Mouse (Mus musculus) stomach, embryonic 14.5 days (tissue): ENCODE measurements around the gene Foxk1. TPM values are rescaled to one million over a fixed set of nuclear protein-coding genes. Genes with fewer than 3 reads are reported as not detected.

Experiments
- ATAC-seq: fragments of 200-750 bp; cut with Nextera tagmentation; 2 replicates; pipeline ENCODE4 v1.8.0; 2017; ENCODE audit warnings: low read depth, moderate TSS enrichment; ENCODE audit not compliant: insufficient number of reproducible peaks, insufficient read depth, low FRiP score
- H3K27ac ChIP-seq: fragments of 300-500 bp; sonication (generic); 2 replicates; pipeline ENCODE4 v1.5.1; 2014; ENCODE audit warnings: mild to moderate bottlenecking, low read length, moderate library complexity, mixed read lengths
- H3K27me3 ChIP-seq: fragments of 300-500 bp; sonication (generic); 2 replicates; pipeline ENCODE4 v1.6.1; 2014; ENCODE audit warnings: low read length, control low read depth, mixed read lengths; ENCODE audit not compliant: control insufficient read depth, insufficient read depth
- H3K36me3 ChIP-seq: fragments of 300-500 bp; sonication (generic); 2 replicates; pipeline ENCODE4 v1.6.1; 2014; ENCODE audit warnings: mild to moderate bottlenecking, control low read depth, low read length, moderate library complexity, mixed read lengths; ENCODE audit not compliant: control insufficient read depth, insufficient read depth
- H3K4me1 ChIP-seq: fragments of 300-500 bp; sonication (generic); 2 replicates; pipeline ENCODE4 v1.6.1; 2014; ENCODE audit warnings: low read length, control low read depth, mixed read lengths; ENCODE audit not compliant: control insufficient read depth, insufficient read depth
- H3K4me2 ChIP-seq: fragments of 300-500 bp; sonication (generic); replicated peaks from 2 replicates; pipeline ENCODE4 v1.6.1; 2014; ENCODE audit warnings: low read depth, low read length, control low read depth
- H3K4me3 ChIP-seq: fragments of 300-500 bp; sonication (generic); 2 replicates; pipeline ENCODE4 v1.5.1; 2014; ENCODE audit warnings: low read depth, low read length, control low read depth
- H3K9ac ChIP-seq: fragments of 300-500 bp; sonication (generic); replicated peaks from 2 replicates; pipeline ENCODE4 v1.6.1; 2014; ENCODE audit warnings: low read depth, mild to moderate bottlenecking, control low read depth, low read length, moderate library complexity, mixed read lengths
- H3K9me3 ChIP-seq: fragments of 300-500 bp; sonication (generic); 2 replicates; pipeline ENCODE4 v1.6.1; 2016; ENCODE audit warnings: low read depth, low read length, control low read depth; ENCODE audit not compliant: control insufficient read depth
- WGBS: fragments of 180-500 bp; shearing (Covaris S2); extraction: QIAGEN DNeasy Blood & Tissue Kit; methylation state at CpG from one replicate; pipeline ENCODE4 v1.1.7; 2014; 5-methylcytosine and 5-hydroxymethylcytosine counted together
- polyA plus RNA-seq: library from polyadenylated mRNA; unstranded; fragments of >200 nt; fragmentation: Nextera tagmentation; extraction: Ambion mirVana; gene quantifications from 2 replicates; pipeline ENCODE4 v1.2.1, GENCODE M21; 2014

Gene Foxk1
- polyA plus RNA-seq, 1 experiment from 2014 or later = 3.9 TPM

DNA sequence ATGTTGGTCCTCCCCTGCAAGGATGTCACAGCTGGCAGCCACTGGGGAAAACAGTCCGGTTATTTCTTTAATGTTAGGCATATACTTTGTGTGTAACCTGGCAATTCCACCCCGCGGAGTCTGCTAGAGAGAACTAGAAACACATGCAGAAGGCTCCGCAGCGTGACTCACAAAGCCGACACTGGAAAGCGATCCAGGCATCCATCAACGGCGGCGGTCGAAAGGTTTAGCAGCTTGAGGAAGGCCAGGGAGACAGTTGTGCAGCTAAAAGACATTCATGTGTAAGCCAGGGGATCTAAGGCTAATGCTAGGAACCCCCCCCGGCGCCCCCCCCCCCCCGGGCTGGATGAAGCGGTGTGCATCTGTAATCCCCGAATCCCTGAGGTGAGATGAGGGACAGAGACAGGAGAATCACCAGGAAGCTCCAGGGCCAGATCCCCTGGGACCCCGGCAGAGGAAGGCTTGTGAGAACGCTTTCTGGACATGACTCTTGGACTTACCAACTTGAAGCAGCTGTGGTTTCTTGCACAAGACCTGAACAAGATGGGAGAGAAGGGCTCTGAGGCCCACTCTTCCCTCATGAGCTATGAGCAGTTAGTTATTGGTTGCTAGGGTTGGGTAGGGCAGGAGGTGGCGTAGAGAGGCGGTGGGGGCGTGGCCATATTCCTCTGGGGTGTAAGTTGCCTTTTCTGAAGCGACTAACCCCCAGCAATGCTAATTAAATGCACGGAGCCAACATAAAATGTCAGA is 16.2 kb upstream of the Foxk1 start:
- H3K4me3 ChIP-seq = no peak overlapping the region
- peak; percentile 33; the same call in 1 of the 2 replicates for ATAC-seq
- H3K4me1 ChIP-seq = peaks cover 33% of the 10 kb centered on the region
- H3K9me3 ChIP-seq = no peaks in the 10 kb centered on the region
- 0 out of 2 replicates have a peak overlapping the region, but pooled peaks have one; percentile 6 for H3K4me2 ChIP-seq
- peak overlapping the region; percentile 83; the same call in 1 of the 2 replicates for H3K27ac ChIP-seq
- H3K36me3 ChIP-seq = no peaks in the 10 kb centered on the region
- no peaks in the 10 kb centered on the region for H3K27me3 ChIP-seq
- WGBS = 31% methylated on average over 23 of the region's 23 CpGs
- H3K9ac ChIP-seq = no peak overlapping the region

DNA sequence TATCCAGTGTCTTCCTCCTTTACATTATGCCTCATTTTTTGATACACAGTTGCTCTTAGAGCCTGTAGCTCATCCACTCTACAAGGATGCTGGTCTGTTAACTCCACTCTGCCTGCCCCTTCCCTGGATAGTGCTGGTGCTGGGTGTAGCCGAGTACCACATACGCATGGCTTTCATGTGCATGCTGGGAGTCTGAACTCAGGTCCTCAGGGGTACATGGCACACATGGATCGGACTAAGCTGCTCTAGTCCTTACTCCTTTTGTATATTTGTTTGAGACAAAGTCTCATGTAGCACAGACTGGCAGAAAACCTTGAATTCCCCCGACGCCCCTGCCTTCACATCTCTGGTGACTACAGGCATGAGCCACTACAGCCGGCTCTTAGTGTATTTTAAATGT is 15.0 kb upstream of the Foxk1 start:
- Histone ChIP-seq H3K36me3 (no peaks in the 10 kb centered on the region), H3K27me3 (no peaks in the 10 kb centered on the region), H3K4me1 (peaks cover 33% of the 10 kb centered on the region), H3K9ac (no peak overlapping the region), H3K4me3 (no peak overlapping the region), H3K9me3 (no peaks in the 10 kb centered on the region), H3K27ac (peak overlapping the region; percentile 77), H3K4me2 (no peak overlapping the region)
- no peak for ATAC-seq
- 59% methylated on average over 6 of the region's 6 CpGs for WGBS

DNA sequence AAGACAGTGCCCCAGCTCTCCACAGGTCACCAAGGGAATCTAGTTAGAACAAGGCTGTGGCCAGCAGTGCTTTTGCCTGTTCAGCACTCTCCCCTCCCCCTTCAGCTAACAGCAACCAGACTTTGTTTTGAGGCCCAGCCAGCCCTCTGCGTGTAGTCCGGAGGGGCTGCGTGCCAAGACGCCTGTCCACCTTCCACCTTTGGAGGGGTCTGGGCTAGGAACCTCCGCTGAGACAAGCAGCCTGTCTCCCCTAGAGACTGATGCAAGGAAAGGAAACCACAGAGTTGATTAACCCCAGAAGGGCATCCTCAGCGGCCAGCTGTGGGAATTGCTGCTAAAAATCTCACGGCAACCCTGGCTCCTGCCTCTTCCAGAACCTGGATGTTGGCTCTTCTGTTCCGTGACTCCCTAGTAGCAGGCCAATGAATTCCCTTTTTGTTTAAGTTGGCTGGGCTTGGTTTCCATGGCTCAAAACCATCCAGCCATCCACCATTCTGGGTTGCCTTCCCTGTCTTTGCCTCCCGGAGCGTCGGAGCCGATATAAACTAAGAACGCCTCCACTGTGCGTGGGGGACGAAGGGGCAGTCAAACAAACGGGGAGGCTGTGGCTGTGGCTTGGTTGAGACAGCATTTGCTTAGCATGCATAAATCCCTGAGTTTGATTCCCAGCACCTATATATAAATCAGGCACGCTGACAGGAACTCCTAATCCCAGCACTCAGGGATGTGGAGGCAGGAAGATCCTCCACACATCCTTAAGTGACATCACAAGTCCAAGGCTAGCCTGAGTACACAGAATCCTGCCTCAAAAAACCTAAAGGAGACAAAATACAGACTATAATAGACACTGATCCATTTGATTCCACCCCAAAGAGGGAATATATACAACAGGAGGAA is 14.3 kb upstream of the Foxk1 start:
- peaks cover 33% of the 10 kb centered on the region for H3K4me1 ChIP-seq
- peak; percentile 68; the same call in 1 of the 2 replicates for ATAC-seq
- no peaks in the 10 kb centered on the region for H3K36me3 ChIP-seq
- H3K27me3 ChIP-seq = no peaks in the 10 kb centered on the region
- no peak overlapping the region; the same call in 1 of the 2 replicates for H3K4me2 ChIP-seq
- no peaks in the 10 kb centered on the region for H3K9me3 ChIP-seq
- H3K27ac ChIP-seq = peak overlapping the region; percentile 77
- H3K4me3 ChIP-seq = no peak overlapping the region
- no peak overlapping the region for H3K9ac ChIP-seq
- 37% methylated on average over 17 of the region's 17 CpGs for WGBS

DNA sequence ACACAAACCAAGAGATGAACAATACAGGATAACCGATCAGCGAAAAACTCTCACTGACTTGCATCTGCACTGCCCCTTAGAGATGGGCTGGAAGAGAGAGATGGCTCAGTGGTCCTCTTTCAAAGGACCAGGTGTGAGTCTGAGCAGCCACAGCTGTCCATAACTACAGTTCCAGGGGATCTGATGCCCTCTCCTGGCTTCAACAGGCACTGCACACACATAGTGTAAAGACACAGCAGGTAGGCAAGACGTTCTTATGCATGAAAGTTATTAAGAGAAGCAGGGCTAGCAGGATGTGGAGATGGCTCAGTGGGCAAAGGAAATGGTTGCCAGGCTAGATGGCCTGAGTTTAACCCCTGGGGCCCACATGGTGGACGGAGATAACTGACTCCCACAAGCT is 13.6 kb upstream of the Foxk1 start:
- ATAC-seq = no peak
- no peaks in the 10 kb centered on the region for H3K9me3 ChIP-seq
- peak overlapping the region; percentile 77; the same call in 1 of the 2 replicates for H3K27ac ChIP-seq
- H3K27me3 ChIP-seq = no peaks in the 10 kb centered on the region
- H3K4me2 ChIP-seq = no peak overlapping the region
- H3K9ac ChIP-seq = no peak overlapping the region
- peaks cover 33% of the 10 kb centered on the region for H3K4me1 ChIP-seq
- H3K4me3 ChIP-seq = no peak overlapping the region
- WGBS = 81% methylated on average over 4 of the region's 4 CpGs
- no peaks in the 10 kb centered on the region for H3K36me3 ChIP-seq

DNA sequence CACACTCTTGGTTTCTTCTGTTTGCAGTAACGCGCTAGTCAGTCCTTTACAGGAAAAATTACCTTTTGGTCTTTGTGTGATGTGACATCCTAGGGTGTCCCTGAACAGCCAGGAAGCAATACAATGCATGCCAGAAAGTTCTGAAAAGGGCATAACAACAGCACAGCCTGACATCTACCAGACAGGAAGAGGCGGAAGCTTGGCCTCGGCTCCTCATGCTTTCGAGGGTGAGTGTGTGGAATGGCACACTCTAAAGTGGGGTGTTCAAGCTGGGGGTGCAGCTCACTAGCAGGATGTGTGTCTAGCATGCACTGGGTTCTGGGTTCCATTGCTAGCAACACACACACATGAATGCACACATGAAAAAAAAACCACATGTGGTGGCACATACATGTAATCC is 9.6 kb upstream of the Foxk1 start:
- Histone ChIP-seq H3K27me3 (no peaks in the 10 kb centered on the region), H3K4me2 (no peak overlapping the region), H3K9me3 (no peaks in the 10 kb centered on the region), H3K4me3 (no peak overlapping the region), H3K4me1 (peaks cover 9% of the 10 kb centered on the region; the same call in 1 of the 2 replicates), H3K27ac (no peak overlapping the region), H3K36me3 (no peaks in the 10 kb centered on the region), H3K9ac (no peak overlapping the region)
- ATAC-seq = no peak
- 68% methylated on average over 5 of the region's 5 CpGs for WGBS

DNA sequence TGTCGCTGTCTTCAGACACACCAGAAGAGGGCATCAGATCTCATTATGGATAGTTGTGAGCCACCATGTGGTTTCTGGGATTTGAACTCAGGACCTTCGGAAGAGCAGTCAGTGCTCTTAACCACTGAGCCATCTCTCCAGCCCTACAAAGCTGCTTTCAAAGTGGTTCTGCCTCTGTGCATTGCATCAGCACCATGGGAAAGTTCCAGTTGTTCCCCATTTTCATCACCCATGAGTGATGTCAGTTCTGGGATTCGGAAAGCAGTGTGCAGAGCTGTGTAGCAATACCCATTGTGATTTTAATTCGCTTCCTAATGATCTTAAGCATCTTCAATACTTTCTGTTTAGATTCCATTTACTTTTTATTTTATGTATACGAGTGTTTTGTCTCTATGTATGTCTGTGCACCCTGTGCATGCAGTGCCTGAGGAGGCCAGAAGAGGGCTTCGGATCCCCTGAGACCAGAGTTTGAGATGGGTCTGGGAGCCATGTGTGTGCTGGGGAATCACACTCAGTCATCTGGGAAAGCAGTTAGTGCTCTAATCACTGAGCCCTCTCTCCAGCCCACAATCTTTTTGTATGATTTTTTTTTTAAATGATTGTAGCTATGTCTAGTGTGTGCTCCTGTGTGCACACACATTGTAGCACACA is 6.6 kb upstream of the Foxk1 start:
- Histone ChIP-seq H3K36me3 (no peaks in the 10 kb centered on the region), H3K27ac (no peak overlapping the region), H3K4me1 (no peaks in the 10 kb centered on the region), H3K4me3 (no peak overlapping the region), H3K4me2 (no peak overlapping the region), H3K9me3 (no peaks in the 10 kb centered on the region), H3K27me3 (no peaks in the 10 kb centered on the region), H3K9ac (no peak overlapping the region)
- no peak for ATAC-seq
- WGBS = 91% methylated on average over 6 of the region's 6 CpGs

DNA sequence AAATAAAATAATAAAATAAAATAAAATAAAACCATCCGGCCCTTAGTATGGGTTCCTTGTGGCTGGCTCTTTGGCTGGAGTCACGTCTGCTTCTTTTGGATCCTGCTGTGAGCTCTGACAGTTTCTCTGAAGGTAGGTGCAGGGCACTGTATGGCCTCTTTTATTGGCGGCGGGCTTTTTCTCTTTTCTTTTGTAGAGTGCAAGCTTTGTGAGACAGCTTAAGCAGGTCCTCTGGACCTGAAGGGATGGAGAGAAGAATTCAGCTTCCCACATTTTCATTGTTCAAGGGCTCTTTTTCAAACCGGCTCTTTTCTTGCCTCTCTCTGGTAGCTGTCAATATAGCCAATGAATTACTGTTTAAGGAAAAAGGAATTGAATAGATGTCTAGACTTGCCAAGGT is 5.4 kb upstream of the Foxk1 start:
- no peak for ATAC-seq
- H3K4me3 ChIP-seq = no peak overlapping the region
- H3K9me3 ChIP-seq = no peaks in the 10 kb centered on the region
- H3K36me3 ChIP-seq = no peaks in the 10 kb centered on the region
- no peak overlapping the region for H3K27ac ChIP-seq
- WGBS = 54% methylated on average over 5 of the region's 5 CpGs
- peaks cover 8% of the 10 kb centered on the region; the same call in 1 of the 2 replicates for H3K4me1 ChIP-seq
- H3K4me2 ChIP-seq = no peak overlapping the region
- no peaks in the 10 kb centered on the region for H3K27me3 ChIP-seq
- no peak overlapping the region for H3K9ac ChIP-seq
